Mouse (Mus musculus) lung, embryonic 16.5 days (tissue): ENCODE results near the gene AI464131. TPM values are rescaled to one million over a fixed set of nuclear protein-coding genes. Genes with fewer than 3 reads are reported as not detected.

Source experiments
- ATAC-seq: fragments of 200-750 bp; cut with Nextera tagmentation; 2 replicates; pipeline ENCODE4 v1.8.0; 2017; ENCODE audit warnings: low read depth, mild to moderate bottlenecking, moderate library complexity
- H3K27ac ChIP-seq: fragments of 300-500 bp; sonication (generic); 2 replicates; pipeline ENCODE4 v1.5.1; 2014; ENCODE audit warnings: mild to moderate bottlenecking, control low read depth, low read length
- H3K27me3 ChIP-seq: fragments of 300-500 bp; sonication (generic); 2 replicates; pipeline ENCODE4 v1.6.1; 2014; ENCODE audit warnings: low read depth, low read length, mixed read lengths; ENCODE audit not compliant: control insufficient read depth, insufficient read depth
- H3K36me3 ChIP-seq: fragments of 300-500 bp; sonication (generic); 2 replicates; pipeline ENCODE4 v1.6.1; 2014; ENCODE audit warnings: low read length; ENCODE audit not compliant: control insufficient read depth, insufficient read depth
- H3K4me1 ChIP-seq: fragments of 300-500 bp; sonication (generic); replicated peaks from 2 replicates; pipeline ENCODE4 v1.6.1; 2014; ENCODE audit warnings: low read length, mixed read lengths; ENCODE audit not compliant: control insufficient read depth, insufficient read depth
- H3K4me2 ChIP-seq: fragments of 300-500 bp; sonication (generic); 2 replicates; pipeline ENCODE4 v1.6.1; 2014; ENCODE audit warnings: low read depth, low read length, control low read depth
- H3K4me3 ChIP-seq: fragments of 300-500 bp; sonication (generic); 2 replicates; pipeline ENCODE4 v1.5.1; 2014; ENCODE audit warnings: mild to moderate bottlenecking, low read length, control low read depth
- H3K9ac ChIP-seq: fragments of 300-500 bp; sonication (generic); 2 replicates; pipeline ENCODE4 v1.6.1; 2014; ENCODE audit warnings: low read length, control low read depth
- H3K9me3 ChIP-seq: fragments of 300-500 bp; sonication (generic); 2 replicates; pipeline ENCODE4 v1.6.1; 2016; ENCODE audit warnings: low read length; ENCODE audit not compliant: control insufficient read depth
- WGBS: fragments of 180-500 bp; shearing (Covaris S2); extraction: QIAGEN DNeasy Blood & Tissue Kit; methylation state at CpG from one replicate; pipeline ENCODE4 v1.1.7; 2014; 5-methylcytosine and 5-hydroxymethylcytosine counted together
- polyA plus RNA-seq: library from polyadenylated mRNA; unstranded; fragments of >200 nt; fragmentation: Nextera tagmentation; extraction: Ambion mirVana; gene quantifications from 2 replicates; pipeline ENCODE4 v1.2.1, GENCODE M21; 2015

Gene AI464131
- polyA plus RNA-seq, 1 experiment from 2014 or later: 6.0 TPM

DNA sequence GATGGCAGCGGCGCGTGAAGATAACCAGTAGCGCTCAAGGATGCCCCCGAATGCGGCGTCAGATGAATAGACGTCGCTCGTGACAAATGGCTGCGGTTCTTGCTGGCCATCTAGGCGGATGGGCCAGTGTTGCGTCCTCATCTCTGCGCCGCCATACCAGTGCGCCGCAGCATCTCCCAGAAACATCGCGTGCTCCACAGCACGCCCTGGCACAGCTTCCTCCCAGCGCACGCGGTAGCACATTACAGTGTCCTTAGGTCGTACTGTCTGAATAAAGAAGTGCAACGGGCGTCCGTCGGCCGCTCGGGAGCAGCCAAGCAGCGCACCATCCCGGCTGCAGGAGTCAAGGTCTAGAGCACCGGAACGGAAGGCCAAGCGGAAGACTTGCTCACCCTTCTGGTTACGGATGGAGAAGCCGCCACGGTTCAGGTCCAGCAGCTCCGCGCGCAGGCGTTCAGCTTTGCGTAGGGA, 3.9 kb downstream of the AI464131 start:
- peaks cover 21% of the 10 kb centered on the region for H3K4me1 ChIP-seq
- H3K36me3 ChIP-seq: no peaks in the 10 kb centered on the region
- peak overlapping the region; percentile 35 for H3K4me3 ChIP-seq
- no peak overlapping the region for H3K27ac ChIP-seq
- H3K9ac ChIP-seq: no peak overlapping the region
- no peaks in the 10 kb centered on the region for H3K9me3 ChIP-seq
- no peak for ATAC-seq
- WGBS: 9% methylated on average over 43 of the region's 43 CpGs
- H3K27me3 ChIP-seq: peaks cover 50% of the 10 kb centered on the region
- H3K4me2 ChIP-seq: peak overlapping the region; percentile 54

DNA sequence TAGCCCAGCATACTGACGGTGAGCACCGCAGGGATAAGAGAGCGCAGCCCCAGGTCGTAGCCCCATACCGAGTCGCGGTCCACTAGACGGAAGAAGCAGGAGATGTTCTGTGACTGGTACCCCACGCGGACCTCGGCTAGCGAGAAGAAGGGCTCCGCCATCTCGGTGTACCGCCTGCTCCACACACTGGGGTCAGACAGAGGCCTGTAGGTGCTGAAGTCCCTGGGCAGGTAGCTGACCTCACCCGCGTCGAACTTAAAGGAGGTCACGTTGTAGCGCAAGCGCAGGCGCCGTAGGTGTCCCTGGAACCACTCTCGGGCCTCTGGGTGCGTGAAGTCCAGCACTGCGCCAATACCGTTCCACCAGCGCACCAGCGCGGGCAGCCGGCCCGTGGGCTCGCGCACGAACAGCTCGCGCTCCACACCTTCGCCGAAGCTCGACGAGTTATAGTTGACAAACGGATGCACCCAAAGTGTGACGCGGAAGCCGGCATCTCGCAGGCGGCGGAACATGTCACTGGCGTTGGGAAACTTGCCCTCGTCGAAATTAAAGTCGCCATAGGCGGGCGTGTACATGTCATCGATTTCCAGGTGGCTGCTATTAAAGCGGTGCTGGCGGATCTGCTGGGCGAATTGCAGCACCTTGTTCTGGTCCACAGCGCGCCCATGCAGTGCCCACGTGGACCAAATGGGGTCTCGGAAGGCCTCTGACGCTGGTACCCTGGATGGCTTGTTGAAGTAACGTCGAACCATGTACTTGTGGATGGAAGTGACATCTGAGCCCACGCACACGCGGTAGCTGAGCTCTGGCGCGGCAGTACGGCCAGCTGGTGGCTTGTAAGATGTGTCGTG, 4.7 kb downstream of the AI464131 start:
- Histone ChIP-seq H3K27ac (no peak overlapping the region), H3K4me1 (peaks cover 21% of the 10 kb centered on the region), H3K9me3 (no peaks in the 10 kb centered on the region), H3K9ac (peak overlapping the region; percentile 13; the same call in 1 of the 2 replicates), H3K4me3 (peak overlapping the region; percentile 35), H3K36me3 (no peaks in the 10 kb centered on the region), H3K27me3 (peaks cover 50% of the 10 kb centered on the region), H3K4me2 (peak overlapping the region; percentile 54)
- WGBS: 6% methylated on average over 72 of the region's 72 CpGs
- no peak for ATAC-seq

DNA sequence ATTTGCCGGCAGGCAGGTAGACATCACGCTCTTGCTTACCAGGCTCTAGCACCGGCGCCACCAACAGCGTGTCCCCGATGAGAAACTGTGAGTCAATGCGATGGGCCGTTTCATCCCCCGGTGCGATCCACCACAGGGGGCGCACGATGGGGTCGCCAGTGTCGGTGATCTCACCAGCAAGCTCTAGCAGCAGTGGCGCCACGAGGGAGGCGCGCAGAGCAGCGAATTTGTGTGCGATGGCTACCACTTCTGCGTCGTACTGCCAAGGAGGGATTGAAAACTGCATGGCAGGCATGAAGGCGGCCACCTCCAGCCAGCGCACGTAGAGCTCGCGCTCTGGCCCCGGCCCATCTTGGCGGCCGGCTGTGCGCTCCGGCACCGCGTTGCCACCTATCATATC, 5.3 kb downstream of the AI464131 start:
- H3K27me3 ChIP-seq: peaks cover 50% of the 10 kb centered on the region
- ATAC-seq: no peak
- H3K36me3 ChIP-seq: no peaks in the 10 kb centered on the region
- H3K4me3 ChIP-seq: peak overlapping the region; percentile 35
- WGBS: 5% methylated on average over 34 of the region's 34 CpGs
- no peak overlapping the region for H3K27ac ChIP-seq
- peaks cover 21% of the 10 kb centered on the region for H3K4me1 ChIP-seq
- peak overlapping the region; percentile 54 for H3K4me2 ChIP-seq
- H3K9me3 ChIP-seq: no peaks in the 10 kb centered on the region
- peak overlapping the region; percentile 13; the same call in 1 of the 2 replicates for H3K9ac ChIP-seq

DNA sequence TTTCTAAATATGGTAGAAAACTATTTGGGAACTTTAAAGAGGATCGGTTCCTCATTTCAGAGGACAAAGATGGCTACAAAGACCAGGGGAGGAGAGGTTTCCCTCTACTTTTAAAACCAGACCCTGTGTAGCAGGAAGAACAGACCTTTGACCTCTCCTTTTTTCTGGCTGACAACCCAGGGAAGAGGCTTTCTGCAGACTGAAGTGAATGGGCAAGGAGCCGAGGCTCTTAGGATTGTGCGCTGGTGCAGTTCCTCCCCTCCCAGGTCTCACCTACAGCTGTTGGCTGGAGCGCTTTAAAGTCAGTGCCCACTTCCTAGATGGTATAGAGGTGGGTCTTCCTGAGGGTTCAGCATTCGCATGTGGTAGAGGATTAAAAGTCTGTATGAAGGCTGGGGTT, 5.8 kb downstream of the AI464131 start:
- H3K27me3 ChIP-seq: peaks cover 50% of the 10 kb centered on the region
- H3K27ac ChIP-seq: no peak overlapping the region
- no peaks in the 10 kb centered on the region for H3K9me3 ChIP-seq
- peaks cover 19% of the 10 kb centered on the region for H3K4me1 ChIP-seq
- WGBS: 58% methylated on average over 5 of the region's 5 CpGs
- no peak overlapping the region for H3K4me3 ChIP-seq
- no peak overlapping the region for H3K9ac ChIP-seq
- ATAC-seq: no peak
- no peaks in the 10 kb centered on the region for H3K36me3 ChIP-seq
- H3K4me2 ChIP-seq: no peak overlapping the region

DNA sequence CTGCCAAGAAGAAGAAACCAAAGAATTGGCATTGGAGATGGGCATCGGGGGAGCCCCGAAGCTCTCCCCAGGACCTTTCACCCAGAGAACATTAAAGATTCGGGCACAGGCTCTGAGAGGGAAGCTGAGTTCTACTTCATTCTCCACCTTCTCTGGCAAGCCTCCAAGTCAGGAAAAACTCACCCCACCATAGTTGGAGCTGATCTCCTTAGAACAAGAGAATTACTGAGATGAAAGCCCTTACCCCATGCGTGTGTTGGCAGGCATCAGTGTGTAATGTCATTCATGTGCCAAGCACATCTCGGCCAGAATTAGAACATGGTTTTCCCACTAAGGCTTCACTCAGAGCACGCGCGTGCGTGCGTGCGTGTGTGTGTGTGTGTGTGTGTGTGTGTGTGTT, 7.0 kb downstream of the AI464131 start:
- H3K4me2 ChIP-seq: no peak overlapping the region
- no peak overlapping the region for H3K27ac ChIP-seq
- H3K9ac ChIP-seq: no peak overlapping the region
- H3K4me1 ChIP-seq: peaks cover 19% of the 10 kb centered on the region
- no peak overlapping the region for H3K4me3 ChIP-seq
- no peak for ATAC-seq
- peaks cover 43% of the 10 kb centered on the region for H3K27me3 ChIP-seq
- no peaks in the 10 kb centered on the region for H3K36me3 ChIP-seq
- WGBS: 75% methylated on average over 11 of the region's 11 CpGs
- no peaks in the 10 kb centered on the region for H3K9me3 ChIP-seq

DNA sequence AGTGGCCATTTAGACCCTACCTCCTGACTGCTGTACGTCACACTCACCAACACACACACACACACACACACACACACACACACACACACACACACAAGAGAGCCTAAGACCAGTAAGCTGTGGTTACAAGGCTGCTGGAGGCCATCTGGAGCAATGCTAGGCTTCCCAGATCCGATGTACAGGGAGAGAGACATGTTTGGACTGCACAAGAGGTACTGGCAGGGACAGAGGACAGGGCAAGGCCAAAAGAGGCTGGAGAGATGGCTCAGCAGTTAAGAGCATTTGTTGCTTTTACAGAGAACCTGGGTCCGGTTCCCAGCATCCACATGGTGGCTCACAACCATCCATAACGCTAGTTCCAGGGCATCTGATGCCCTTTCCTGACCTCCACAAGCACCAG, 7.8 kb downstream of the AI464131 start:
- Histone ChIP-seq H3K4me1 (peaks cover 19% of the 10 kb centered on the region), H3K4me3 (no peak overlapping the region), H3K9ac (no peak overlapping the region), H3K36me3 (no peaks in the 10 kb centered on the region), H3K27me3 (peaks cover 35% of the 10 kb centered on the region), H3K9me3 (no peaks in the 10 kb centered on the region), H3K27ac (no peak overlapping the region), H3K4me2 (no peak overlapping the region)
- 78% methylated on average over 4 of the region's 4 CpGs for WGBS
- no peak for ATAC-seq

DNA sequence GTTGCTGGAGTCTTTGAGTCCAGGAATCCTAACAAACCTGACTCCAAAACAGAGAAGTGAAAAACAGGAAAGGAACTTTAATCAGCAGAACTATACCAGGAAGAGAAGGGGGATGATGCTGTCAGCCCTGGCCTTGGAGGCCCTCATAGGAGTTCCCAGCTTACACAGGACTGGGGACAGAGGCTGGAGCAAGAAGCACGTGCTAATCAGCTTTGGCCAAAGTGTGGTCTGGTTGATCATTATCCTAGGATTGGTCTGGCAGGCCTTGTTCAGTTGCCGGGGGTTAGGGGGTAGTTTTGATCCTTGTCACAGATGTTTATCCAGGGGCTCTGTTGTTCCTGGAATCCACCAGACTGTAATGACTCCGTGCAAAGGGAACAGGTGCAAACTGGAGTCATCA, 8.5 kb downstream of the AI464131 start:
- Histone ChIP-seq H3K9me3 (no peaks in the 10 kb centered on the region), H3K4me3 (no peak overlapping the region), H3K9ac (no peak overlapping the region), H3K36me3 (no peaks in the 10 kb centered on the region), H3K27ac (no peak overlapping the region), H3K4me1 (peaks cover 19% of the 10 kb centered on the region), H3K27me3 (peaks cover 28% of the 10 kb centered on the region), H3K4me2 (no peak overlapping the region)
- WGBS: 33% methylated on average over 3 of the region's 3 CpGs
- no peak for ATAC-seq

DNA sequence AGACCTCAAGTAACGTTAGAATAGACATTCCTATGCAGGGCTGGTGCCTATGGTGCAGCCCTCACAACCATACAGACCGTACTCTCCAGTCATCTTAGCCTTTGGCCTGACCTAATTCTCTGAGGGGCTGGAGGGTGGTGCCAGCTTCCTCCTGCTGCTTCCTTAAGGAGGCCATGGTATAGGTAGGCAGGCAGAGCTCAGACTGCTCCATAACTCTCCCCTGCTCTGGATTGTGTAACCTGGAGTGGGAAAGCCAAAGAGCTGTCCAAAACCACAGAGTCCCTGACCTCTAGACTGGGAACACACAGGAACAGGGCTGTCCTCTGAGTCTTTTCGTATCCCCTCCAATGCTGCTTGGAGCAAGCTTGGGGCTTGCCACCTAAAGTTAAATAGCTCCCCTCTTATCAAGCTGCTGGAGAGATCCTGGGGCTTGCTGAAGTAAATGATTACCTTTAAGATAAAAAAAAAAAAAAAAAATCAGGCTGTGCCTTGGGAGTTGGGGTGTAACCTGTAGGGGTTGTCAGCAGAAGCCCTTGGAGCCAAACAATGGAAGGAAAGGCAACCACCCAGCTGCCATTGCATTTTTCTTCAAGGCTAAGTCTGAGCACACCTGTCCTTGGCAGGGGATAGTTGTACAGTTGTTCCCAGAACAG, 9.3 kb downstream of the AI464131 start:
- H3K4me3 ChIP-seq: no peak overlapping the region
- ATAC-seq: peak; percentile 24
- no peak overlapping the region for H3K4me2 ChIP-seq
- WGBS: 53% methylated on average over 3 of the region's 3 CpGs
- H3K9me3 ChIP-seq: no peaks in the 10 kb centered on the region
- no peak overlapping the region for H3K9ac ChIP-seq
- H3K4me1 ChIP-seq: peaks cover 13% of the 10 kb centered on the region
- no peak overlapping the region for H3K27ac ChIP-seq
- peaks cover 20% of the 10 kb centered on the region for H3K27me3 ChIP-seq
- no peaks in the 10 kb centered on the region for H3K36me3 ChIP-seq

DNA sequence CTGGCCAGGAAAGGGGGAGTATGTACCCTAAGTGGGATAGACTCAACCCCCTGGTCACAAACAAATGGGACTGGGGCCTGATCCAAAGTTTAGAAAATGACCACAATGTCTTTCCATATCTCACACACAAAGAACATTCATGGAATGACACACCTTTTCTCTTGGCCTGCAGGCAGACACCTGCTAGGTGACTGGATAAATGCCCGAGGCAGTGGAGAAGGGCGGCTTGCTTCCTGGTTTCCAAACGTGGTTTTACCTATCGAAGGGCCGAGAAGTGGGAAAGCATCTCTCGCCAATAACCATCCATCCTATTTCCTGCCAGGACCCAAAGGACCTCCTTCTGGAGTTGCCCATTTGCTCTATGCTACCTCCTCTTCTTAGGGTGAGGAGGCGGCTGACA, 9.9 kb downstream of the AI464131 start:
- no peaks in the 10 kb centered on the region for H3K9me3 ChIP-seq
- no peak for ATAC-seq
- peaks cover 14% of the 10 kb centered on the region for H3K27me3 ChIP-seq
- no peak overlapping the region for H3K9ac ChIP-seq
- peaks cover 6% of the 10 kb centered on the region for H3K4me1 ChIP-seq
- 78% methylated on average over 7 of the region's 7 CpGs for WGBS
- H3K4me3 ChIP-seq: no peak overlapping the region
- H3K36me3 ChIP-seq: no peaks in the 10 kb centered on the region
- no peak overlapping the region for H3K27ac ChIP-seq
- no peak overlapping the region for H3K4me2 ChIP-seq
